Mouse (Mus musculus) limb, embryonic 14.5 days (tissue): ENCODE measurements around the gene Ammecr1. TPM values are rescaled to one million over a fixed set of nuclear protein-coding genes. Genes with fewer than 3 reads are reported as not detected.

Experiments
- ATAC-seq: fragments of 200-750 bp; cut with Nextera tagmentation; 2 replicates; pipeline ENCODE4 v1.8.0; 2017; ENCODE audit warnings: low read depth, moderate number of reproducible peaks, moderate TSS enrichment; ENCODE audit not compliant: low FRiP score
- DNase-seq: peaks from one replicate; pipeline ENCODE4 v3.0.0-alpha.2; 2015; ENCODE audit warnings: low spot score
- H3K27ac ChIP-seq: fragments of 300-500 bp; sonication (generic); replicated peaks from 2 replicates; pipeline ENCODE4 v1.5.1; 2014; ENCODE audit warnings: low read depth, mild to moderate bottlenecking, low read length, moderate library complexity, mixed read lengths
- H3K27me3 ChIP-seq: fragments of 300-500 bp; sonication (generic); 2 replicates; pipeline ENCODE4 v1.6.1; 2014; ENCODE audit warnings: low read length, mixed read lengths; ENCODE audit not compliant: control insufficient read depth, insufficient read depth
- H3K36me3 ChIP-seq: fragments of 300-500 bp; sonication (generic); 2 replicates; pipeline ENCODE4 v1.6.1; 2014; ENCODE audit warnings: mild to moderate bottlenecking, low read length, moderate library complexity, mixed read lengths; ENCODE audit not compliant: control insufficient read depth, insufficient read depth
- H3K4me1 ChIP-seq: fragments of 300-500 bp; sonication (generic); 2 replicates; pipeline ENCODE4 v1.6.1; 2014; ENCODE audit warnings: antibody characterized with exemption, low read length, mixed read lengths; ENCODE audit not compliant: control insufficient read depth, insufficient read depth
- H3K4me2 ChIP-seq: fragments of 300-500 bp; sonication (generic); replicated peaks from 2 replicates; pipeline ENCODE4 v1.6.1; 2014; ENCODE audit warnings: low read depth, mild to moderate bottlenecking, low read length, moderate library complexity; ENCODE audit not compliant: severe bottlenecking
- H3K4me3 ChIP-seq: fragments of 300-500 bp; sonication (generic); replicated peaks from 2 replicates; pipeline ENCODE4 v1.5.1; 2014; ENCODE audit warnings: low read length
- H3K9ac ChIP-seq: fragments of 300-500 bp; sonication (generic); 2 replicates; pipeline ENCODE4 v1.6.1; 2014; ENCODE audit warnings: mild to moderate bottlenecking, low read depth, low read length, moderate library complexity; ENCODE audit not compliant: severe bottlenecking
- H3K9me3 ChIP-seq: fragments of 300-500 bp; sonication (generic); 2 replicates; pipeline ENCODE4 v1.6.1; 2016; ENCODE audit warnings: low read length; ENCODE audit not compliant: control insufficient read depth
- POLR2A ChIP-seq: fragments of 200-500 bp; IDR thresholded peaks from 2 replicates; pipeline ENCODE4 v1.8.0; 2012; ENCODE audit warnings: inconsistent platforms, mild to moderate bottlenecking, moderate library complexity, borderline replicate concordance; ENCODE audit not compliant: insufficient read depth, insufficient read length; ENCODE audit errors: extremely low read depth
- WGBS: fragments of 180-500 bp; shearing (Covaris S2); extraction: QIAGEN DNeasy Blood & Tissue Kit; methylation state at CpG from one replicate; pipeline ENCODE4 v1.1.7; 2014; 5-methylcytosine and 5-hydroxymethylcytosine counted together
- polyA plus RNA-seq, 2 experiments: library from polyadenylated mRNA; depleted of rRNA in 1 of 2; stranded (reverse) in 1 of 2; unstranded in 1 of 2; fragments of >200 nt; fragmentation: Nextera tagmentation in 1 of 2; extraction: Ambion mirVana in 1 of 2; gene quantifications; 2 replicates each; pipeline versions ENCODE4 v1.2.1 to v1.2.3; 2012 to 2014

Gene Ammecr1
- polyA plus RNA-seq, 2 experiments = 7.1 to 19.6 TPM

DNA sequence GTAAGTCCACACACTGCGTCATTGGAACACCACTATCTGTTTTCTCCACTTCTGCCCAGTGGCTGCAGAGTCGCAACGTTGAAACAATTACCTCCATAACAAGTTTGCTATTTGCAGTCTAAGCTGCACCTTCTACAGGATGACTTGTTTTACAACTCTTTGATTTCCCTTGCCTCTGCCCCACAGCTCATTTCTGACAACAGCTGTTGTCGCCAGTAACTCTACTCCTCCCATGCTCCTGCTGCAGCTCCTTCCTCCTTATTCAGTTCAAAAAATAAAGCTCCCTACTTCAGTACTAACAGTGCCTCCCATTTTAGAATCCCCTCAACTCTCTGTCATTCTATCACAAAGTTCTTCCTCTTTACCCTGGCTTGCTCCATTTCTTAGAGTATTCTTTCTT, 12.7 kb upstream of the Ammecr1 start:
- Histone ChIP-seq H3K9ac (no peak overlapping the region), H3K36me3 (no peaks in the 10 kb centered on the region), H3K27ac (no peak overlapping the region), H3K9me3 (no peaks in the 10 kb centered on the region), H3K4me1 (no peaks in the 10 kb centered on the region), H3K4me2 (no peak overlapping the region), H3K27me3 (no peaks in the 10 kb centered on the region; the same call in 1 of the 2 replicates), H3K4me3 (no peak overlapping the region)
- DNase-seq = no peak
- 53% methylated on average over 4 of the region's 4 CpGs for WGBS
- no peak for ATAC-seq
- no peak for TF ChIP-seq POLR2A

- no peak for ATAC-seq
- 52% methylated on average over 7 of the region's 7 CpGs for WGBS
- DNase-seq = no peak
These were observed 6.0 kb upstream of the Ammecr1 start for GRCm38 (mm10) chrX:142972443-142972970.

DNA sequence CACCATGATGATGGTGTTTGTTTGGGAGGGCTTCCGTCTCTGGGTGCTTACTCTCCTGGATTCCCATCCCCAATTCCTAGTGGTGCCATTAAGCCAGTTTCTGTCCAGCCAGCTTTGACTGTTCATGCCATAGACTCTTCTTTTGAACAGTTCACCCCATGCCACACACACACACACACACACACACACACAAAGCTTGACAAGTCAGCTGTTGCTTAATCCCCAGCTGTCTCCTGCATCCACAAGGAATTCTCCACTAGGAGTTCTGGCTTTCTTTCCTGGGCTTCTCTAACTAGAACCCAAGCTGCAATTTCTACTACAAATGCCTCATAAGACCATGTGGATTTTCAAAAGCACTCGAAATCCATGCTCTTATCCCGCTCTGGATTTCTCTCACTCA, 5.2 kb upstream of the Ammecr1 start:
- ATAC-seq (no peak), DNase-seq (no peak)
- Histone ChIP-seq H3K36me3 (no peaks in the 10 kb centered on the region), H3K27me3 (no peaks in the 10 kb centered on the region), H3K4me2 (no peak overlapping the region), H3K4me3 (no peak overlapping the region), H3K9me3 (no peaks in the 10 kb centered on the region), H3K4me1 (no peaks in the 10 kb centered on the region), H3K9ac (no peak overlapping the region), H3K27ac (no peak overlapping the region)
- WGBS = 90% methylated on average over 3 of the region's 3 CpGs
- TF ChIP-seq POLR2A = no peak

More at GRCm38 (mm10) chrX:142972443-142972970, 6.0 kb upstream of the Ammecr1 start:
- no peak overlapping the region for H3K4me3 ChIP-seq
- H3K36me3 ChIP-seq = no peaks in the 10 kb centered on the region
- H3K27me3 ChIP-seq = no peaks in the 10 kb centered on the region
- no peak overlapping the region for H3K9ac ChIP-seq
- H3K9me3 ChIP-seq = no peaks in the 10 kb centered on the region
- no peaks in the 10 kb centered on the region for H3K4me1 ChIP-seq
- no peak overlapping the region for H3K27ac ChIP-seq
- TF ChIP-seq POLR2A = no peak
- no peak overlapping the region for H3K4me2 ChIP-seq

DNA sequence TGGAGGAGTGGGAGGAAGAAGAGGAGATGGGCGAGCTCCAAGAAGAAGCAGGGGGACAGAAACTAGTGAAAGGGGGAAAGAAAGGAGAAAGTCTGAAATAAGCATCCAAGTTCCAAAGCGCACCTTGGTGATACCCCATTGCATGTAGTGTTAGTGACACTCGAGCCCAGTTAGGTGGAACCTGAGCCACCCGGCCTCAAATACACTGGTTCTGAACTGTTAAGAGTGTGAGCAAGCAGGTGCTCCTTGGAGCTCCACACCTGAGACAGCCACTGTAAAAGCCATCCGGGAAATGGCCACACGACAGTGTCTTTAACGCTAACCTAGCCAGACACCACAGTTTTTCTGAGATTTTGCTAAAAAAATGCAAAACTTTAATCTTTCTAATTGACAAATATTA, 539 bp upstream of the Ammecr1 start:
- H3K4me2 ChIP-seq = peak overlapping the region; percentile 43
- no peaks in the 10 kb centered on the region for H3K4me1 ChIP-seq
- DNase-seq (no peak), ATAC-seq (no peak)
- WGBS = 49% methylated on average over 7 of the region's 7 CpGs
- H3K27me3 ChIP-seq = no peaks in the 10 kb centered on the region
- H3K36me3 ChIP-seq = no peaks in the 10 kb centered on the region
- no peak overlapping the region for H3K27ac ChIP-seq
- no peaks in the 10 kb centered on the region for H3K9me3 ChIP-seq
- no peak overlapping the region for H3K9ac ChIP-seq
- H3K4me3 ChIP-seq = peak overlapping the region; percentile 61
- TF ChIP-seq POLR2A = no peak

DNA sequence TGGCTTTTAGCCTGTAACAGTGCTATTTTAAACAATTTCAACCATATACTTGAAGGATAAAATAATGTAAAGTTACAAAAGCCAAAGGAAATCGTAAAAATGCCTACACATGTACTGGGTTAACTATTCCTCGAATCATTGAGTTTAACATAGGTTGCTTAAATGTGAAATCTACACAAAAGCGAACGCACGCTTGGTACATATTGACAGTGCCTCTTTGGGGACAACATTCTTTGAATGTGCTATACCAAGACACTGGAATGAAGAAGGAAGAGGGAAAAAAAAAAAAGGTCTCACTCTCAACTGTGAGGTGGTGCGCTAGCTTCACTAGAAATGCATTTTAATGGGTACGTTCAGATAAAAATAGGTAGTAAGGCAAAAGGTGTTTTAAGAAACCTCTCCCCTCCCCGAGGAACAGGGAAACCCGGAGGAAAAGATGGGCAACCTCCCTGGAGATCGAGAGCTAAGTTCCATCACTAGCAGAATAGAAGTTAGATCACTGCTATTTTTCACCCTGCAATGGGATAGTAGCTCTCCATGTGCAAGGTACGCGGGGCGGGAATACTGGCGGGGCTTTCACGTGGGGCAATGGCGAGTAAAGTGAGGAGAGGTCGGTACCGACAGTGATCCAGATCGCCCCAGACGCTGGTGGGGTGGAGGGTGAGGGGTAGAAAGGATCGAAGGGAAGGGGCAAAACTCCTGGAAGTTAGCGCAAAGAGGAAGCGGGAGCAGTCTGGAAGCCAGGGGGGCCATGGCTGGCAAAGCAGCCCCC, 1.1 kb downstream of the Ammecr1 start:
- Histone ChIP-seq H3K27me3 (no peaks in the 10 kb centered on the region), H3K4me3 (peak overlapping the region; percentile 61), H3K9me3 (no peaks in the 10 kb centered on the region), H3K36me3 (no peaks in the 10 kb centered on the region), H3K4me2 (peak overlapping the region; percentile 48), H3K9ac (peak overlapping the region; percentile 74), H3K4me1 (no peaks in the 10 kb centered on the region), H3K27ac (peak overlapping the region; percentile 86; the same call in 1 of the 2 replicates)
- no peak for TF ChIP-seq POLR2A
- DNase-seq (no peak), ATAC-seq (no peak)
- WGBS = 24% methylated on average over 22 of the region's 23 CpGs
